Mouse (Mus musculus) kidney, embryonic 14.5 days (tissue): ENCODE results near the gene Trim47. TPM values are rescaled to one million over a fixed set of nuclear protein-coding genes. Genes with fewer than 3 reads are reported as not detected.
A peak's percentile ranks its signal among the peaks of the same experiment; 100 is the strongest.

Experiments used
- ATAC-seq: fragments of 200-750 bp; cut with Nextera tagmentation; 2 replicates; pipeline ENCODE4 v1.8.0; 2017; ENCODE audit warnings: moderate number of reproducible peaks, mild to moderate bottlenecking, moderate TSS enrichment, moderate library complexity; ENCODE audit not compliant: low FRiP score, low TSS enrichment
- H3K27ac ChIP-seq: fragments of 300-500 bp; sonication (generic); 2 replicates; pipeline ENCODE4 v1.5.1; 2014; ENCODE audit warnings: low read depth, mild to moderate bottlenecking, low read length, moderate library complexity, mixed read lengths
- H3K27me3 ChIP-seq: fragments of 300-500 bp; sonication (generic); 2 replicates; pipeline ENCODE4 v1.6.1; 2014; ENCODE audit warnings: mild to moderate bottlenecking, low read length; ENCODE audit not compliant: control insufficient read depth, insufficient read depth
- H3K36me3 ChIP-seq: fragments of 300-500 bp; sonication (generic); 2 replicates; pipeline ENCODE4 v1.6.1; 2014; ENCODE audit warnings: low read length, mixed read lengths; ENCODE audit not compliant: control insufficient read depth, insufficient read depth
- H3K4me1 ChIP-seq: fragments of 300-500 bp; sonication (generic); 2 replicates; pipeline ENCODE4 v1.6.1; 2014; ENCODE audit warnings: low read length, mixed read lengths; ENCODE audit not compliant: control insufficient read depth, insufficient read depth
- H3K4me2 ChIP-seq: fragments of 300-500 bp; sonication (generic); replicated peaks from 2 replicates; pipeline ENCODE4 v1.6.1; 2014; ENCODE audit warnings: low read depth, mild to moderate bottlenecking, low read length
- H3K4me3 ChIP-seq: fragments of 300-500 bp; sonication (generic); 2 replicates; pipeline ENCODE4 v1.5.1; 2014; ENCODE audit warnings: mild to moderate bottlenecking, low read length
- H3K9ac ChIP-seq: fragments of 300-500 bp; sonication (generic); 2 replicates; pipeline ENCODE4 v1.6.1; 2014; ENCODE audit warnings: low read depth, mild to moderate bottlenecking, low read length, moderate library complexity
- H3K9me3 ChIP-seq: fragments of 300-500 bp; sonication (generic); 2 replicates; pipeline ENCODE4 v1.6.1; 2016; ENCODE audit warnings: low read length; ENCODE audit not compliant: control insufficient read depth
- WGBS: fragments of 180-500 bp; shearing (Covaris S2); extraction: QIAGEN DNeasy Blood & Tissue Kit; methylation state at CpG from one replicate; pipeline ENCODE4 v1.1.7; 2014; 5-methylcytosine and 5-hydroxymethylcytosine counted together
- polyA plus RNA-seq: library from polyadenylated mRNA; unstranded; fragments of >200 nt; fragmentation: Nextera tagmentation; extraction: Ambion mirVana; gene quantifications from 2 replicates; pipeline ENCODE4 v1.2.1, GENCODE M21; 2014

Gene Trim47
- polyA plus RNA-seq, 1 experiment from 2014 or later = 12.8 TPM

- Histone ChIP-seq H3K9me3 (no peaks in the 10 kb centered on the region), H3K4me3 (peak overlapping the region; percentile 12; the same call in 1 of the 2 replicates), H3K27me3 (peaks cover 40% of the 10 kb centered on the region), H3K36me3 (no peaks in the 10 kb centered on the region), H3K9ac (peak overlapping the region; percentile 31; the same call in 1 of the 2 replicates), H3K4me1 (peaks cover 66% of the 10 kb centered on the region), H3K4me2 (peak overlapping the region; percentile 34), H3K27ac (no peak overlapping the region)
- ATAC-seq = peak; percentile 20
- 20% methylated on average over 32 of the region's 32 CpGs for WGBS
Measured at GRCm38 (mm10) chr11:116106154-116106962, 20.7 kb downstream of the Trim47 start.

GRCm38 (mm10) chr11:116105065-116105464, 21.9 kb downstream of the Trim47 start:
- Histone ChIP-seq H3K4me3 (no peak overlapping the region), H3K9me3 (no peaks in the 10 kb centered on the region), H3K36me3 (no peaks in the 10 kb centered on the region), H3K27me3 (peaks cover 35% of the 10 kb centered on the region), H3K27ac (no peak overlapping the region), H3K9ac (no peak overlapping the region), H3K4me1 (peaks cover 60% of the 10 kb centered on the region), H3K4me2 (no peak overlapping the region)
- WGBS = 87% methylated on average over 2 of the region's 2 CpGs
- ATAC-seq = no peak

- Histone ChIP-seq H3K4me1 (peaks cover 54% of the 10 kb centered on the region), H3K4me3 (no peak overlapping the region), H3K27ac (peak overlapping the region; percentile 57), H3K9me3 (no peaks in the 10 kb centered on the region), H3K27me3 (peaks cover 25% of the 10 kb centered on the region), H3K36me3 (no peaks in the 10 kb centered on the region), H3K4me2 (no peak overlapping the region), H3K9ac (no peak overlapping the region)
- 29% methylated on average over 14 of the region's 14 CpGs for WGBS
- ATAC-seq = peak; percentile 41
Measured at GRCm38 (mm10) chr11:116104006-116104646, 22.9 kb downstream of the Trim47 start.

- Histone ChIP-seq H3K27me3 (peaks cover 22% of the 10 kb centered on the region), H3K9me3 (no peaks in the 10 kb centered on the region), H3K4me3 (no peak overlapping the region), H3K27ac (peak overlapping the region; percentile 57), H3K4me2 (no peak overlapping the region), H3K4me1 (peaks cover 54% of the 10 kb centered on the region), H3K36me3 (no peaks in the 10 kb centered on the region), H3K9ac (no peak overlapping the region)
- WGBS = 81% methylated on average over 11 of the region's 12 CpGs
- no peak for ATAC-seq
Measured at GRCm38 (mm10) chr11:116103572-116103971, 23.4 kb downstream of the Trim47 start.

GRCm38 (mm10) chr11:116102472-116102871, 24.5 kb downstream of the Trim47 start:
- peaks cover 49% of the 10 kb centered on the region for H3K4me1 ChIP-seq
- no peak overlapping the region for H3K4me3 ChIP-seq
- 60% methylated on average over 3 of the region's 4 CpGs for WGBS
- H3K4me2 ChIP-seq = peak overlapping the region; percentile 17; the same call in 1 of the 2 replicates
- H3K9me3 ChIP-seq = no peaks in the 10 kb centered on the region
- peaks cover 11% of the 10 kb centered on the region for H3K27me3 ChIP-seq
- no peaks in the 10 kb centered on the region for H3K36me3 ChIP-seq
- peak overlapping the region; percentile 83; the same call in 1 of the 2 replicates for H3K27ac ChIP-seq
- no peak for ATAC-seq
- H3K9ac ChIP-seq = no peak overlapping the region; the same call in 1 of the 2 replicates

- H3K9me3 ChIP-seq = no peaks in the 10 kb centered on the region
- 41% methylated on average over 11 of the region's 11 CpGs for WGBS
- H3K4me3 ChIP-seq = no peak overlapping the region
- H3K9ac ChIP-seq = no peak overlapping the region; the same call in 1 of the 2 replicates
- H3K4me2 ChIP-seq = peak overlapping the region; percentile 17; the same call in 1 of the 2 replicates
- H3K36me3 ChIP-seq = no peaks in the 10 kb centered on the region
- no peak for ATAC-seq
- H3K4me1 ChIP-seq = peaks cover 44% of the 10 kb centered on the region
- peak overlapping the region; percentile 83; the same call in 1 of the 2 replicates for H3K27ac ChIP-seq
- H3K27me3 ChIP-seq = 0 out of 2 replicates have a peak, but pooled peaks cover 6% of the 10 kb centered on the region
Measured at GRCm38 (mm10) chr11:116101931-116102381, 25.1 kb downstream of the Trim47 start.

- Histone ChIP-seq H3K4me2 (no peak overlapping the region), H3K9me3 (0 out of 2 replicates have a peak, but pooled peaks cover 2% of the 10 kb centered on the region), H3K4me3 (no peak overlapping the region), H3K27ac (peak overlapping the region; percentile 83; the same call in 1 of the 2 replicates), H3K27me3 (no peaks in the 10 kb centered on the region), H3K4me1 (peaks cover 33% of the 10 kb centered on the region), H3K36me3 (no peaks in the 10 kb centered on the region), H3K9ac (no peak overlapping the region)
- no peak for ATAC-seq
- 71% methylated on average over 7 of the region's 7 CpGs for WGBS
Measured at GRCm38 (mm10) chr11:116100839-116101238, 26.2 kb downstream of the Trim47 start.

- WGBS = 77% methylated on average over 6 of the region's 6 CpGs
- H3K4me3 ChIP-seq = no peak overlapping the region
Measured at GRCm38 (mm10) chr11:116100385-116100784, 26.6 kb downstream of the Trim47 start.

More at GRCm38 (mm10) chr11:116100385-116100784, 26.6 kb downstream of the Trim47 start:
- Histone ChIP-seq H3K9ac (no peak overlapping the region), H3K4me2 (no peak overlapping the region), H3K4me1 (peaks cover 28% of the 10 kb centered on the region), H3K27ac (no peak overlapping the region; the same call in 1 of the 2 replicates), H3K9me3 (0 out of 2 replicates have a peak, but pooled peaks cover 2% of the 10 kb centered on the region), H3K27me3 (no peaks in the 10 kb centered on the region), H3K36me3 (no peaks in the 10 kb centered on the region)
- no peak for ATAC-seq
